Mouse (Mus musculus) midbrain, postnatal 0 days (tissue): ENCODE results near the gene Jsrp1. TPM values are rescaled to one million over a fixed set of nuclear protein-coding genes. Genes with fewer than 3 reads are reported as not detected.

ENCODE experiments used
- ATAC-seq: fragments of 200-750 bp; cut with Nextera tagmentation; 2 replicates; pipeline ENCODE4 v1.8.0; 2017; ENCODE audit warnings: moderate number of reproducible peaks, mild to moderate bottlenecking, moderate TSS enrichment, moderate library complexity; ENCODE audit not compliant: low FRiP score
- DNase-seq: peaks from one replicate; pipeline ENCODE4 v3.0.0-alpha.2; 2015; ENCODE audit warnings: low spot score
- H3K27ac ChIP-seq: fragments of 300-500 bp; sonication (generic); 2 replicates; pipeline ENCODE4 v1.5.1; 2014; ENCODE audit warnings: low read depth, mild to moderate bottlenecking, low read length, mixed read lengths
- H3K27me3 ChIP-seq: fragments of 300-500 bp; sonication (generic); 2 replicates; pipeline ENCODE4 v1.6.1; 2014; ENCODE audit warnings: low read length, control low read depth, mixed read lengths; ENCODE audit not compliant: insufficient read depth
- H3K36me3 ChIP-seq: fragments of 300-500 bp; sonication (generic); 2 replicates; pipeline ENCODE4 v1.6.1; 2014; ENCODE audit warnings: low read length, control low read depth, mixed read lengths; ENCODE audit not compliant: insufficient read depth
- H3K4me1 ChIP-seq: fragments of 300-500 bp; sonication (generic); 2 replicates; pipeline ENCODE4 v1.6.1; 2014; ENCODE audit warnings: mild to moderate bottlenecking, control low read depth, antibody characterized with exemption, low read length, mixed read lengths; ENCODE audit not compliant: insufficient read depth
- H3K4me2 ChIP-seq: fragments of 300-500 bp; sonication (generic); 2 replicates; pipeline ENCODE4 v1.6.1; 2014; ENCODE audit warnings: low read depth, mild to moderate bottlenecking, low read length, mixed read lengths; ENCODE audit not compliant: poor library complexity, severe bottlenecking
- H3K4me3 ChIP-seq: fragments of 300-500 bp; sonication (generic); 2 replicates; pipeline ENCODE4 v1.5.1; 2014; ENCODE audit warnings: low read depth, mild to moderate bottlenecking, low read length, moderate library complexity
- H3K9ac ChIP-seq: fragments of 300-500 bp; sonication (generic); replicated peaks from 2 replicates; pipeline ENCODE4 v1.6.1; 2014; ENCODE audit warnings: mild to moderate bottlenecking, low read length, moderate library complexity, mixed read lengths; ENCODE audit not compliant: poor library complexity, severe bottlenecking
- H3K9me3 ChIP-seq: fragments of 300-500 bp; sonication (generic); 2 replicates; pipeline ENCODE4 v1.6.1; 2016; ENCODE audit warnings: low read length, control low read depth
- CTCF ChIP-seq: IDR thresholded peaks from 2 replicates; pipeline ENCODE4 v1.5.1; 2016; ENCODE audit warnings: antibody characterized with exemption, mild to moderate bottlenecking
- WGBS: fragments of 180-500 bp; shearing (Covaris S2); extraction: QIAGEN DNeasy Blood & Tissue Kit; methylation state at CpG from one replicate; pipeline ENCODE4 v1.1.7; 2014; 5-methylcytosine and 5-hydroxymethylcytosine counted together
- microRNA counts: library from miRNA; unstranded; fragments of <30 nt; microRNA quantifications from one replicate; lab custom pipeline; 2015
- microRNA-seq: library from miRNA; unstranded; fragments of <30 nt; microRNA quantifications from one replicate; pipeline ENCODE4, GENCODE M21; 2016; ENCODE audit warnings: borderline number of aligned reads
- polyA plus RNA-seq: library from polyadenylated mRNA; unstranded; fragments of >200 nt; fragmentation: Nextera tagmentation; extraction: Ambion mirVana; gene quantifications from 2 replicates; pipeline ENCODE4 v1.2.1, GENCODE M21; 2015
- total RNA-seq: library from RNA; depleted of rRNA; stranded (reverse); fragments of >200 nt; gene quantifications from 2 replicates; pipeline ENCODE4 v1.2.3, GENCODE M21; 2014; rRNA removed

Gene Jsrp1
- total and polyA plus RNA-seq, 2 experiments from 2014 or later = 1.1 TPM; not detected in 1

DNA sequence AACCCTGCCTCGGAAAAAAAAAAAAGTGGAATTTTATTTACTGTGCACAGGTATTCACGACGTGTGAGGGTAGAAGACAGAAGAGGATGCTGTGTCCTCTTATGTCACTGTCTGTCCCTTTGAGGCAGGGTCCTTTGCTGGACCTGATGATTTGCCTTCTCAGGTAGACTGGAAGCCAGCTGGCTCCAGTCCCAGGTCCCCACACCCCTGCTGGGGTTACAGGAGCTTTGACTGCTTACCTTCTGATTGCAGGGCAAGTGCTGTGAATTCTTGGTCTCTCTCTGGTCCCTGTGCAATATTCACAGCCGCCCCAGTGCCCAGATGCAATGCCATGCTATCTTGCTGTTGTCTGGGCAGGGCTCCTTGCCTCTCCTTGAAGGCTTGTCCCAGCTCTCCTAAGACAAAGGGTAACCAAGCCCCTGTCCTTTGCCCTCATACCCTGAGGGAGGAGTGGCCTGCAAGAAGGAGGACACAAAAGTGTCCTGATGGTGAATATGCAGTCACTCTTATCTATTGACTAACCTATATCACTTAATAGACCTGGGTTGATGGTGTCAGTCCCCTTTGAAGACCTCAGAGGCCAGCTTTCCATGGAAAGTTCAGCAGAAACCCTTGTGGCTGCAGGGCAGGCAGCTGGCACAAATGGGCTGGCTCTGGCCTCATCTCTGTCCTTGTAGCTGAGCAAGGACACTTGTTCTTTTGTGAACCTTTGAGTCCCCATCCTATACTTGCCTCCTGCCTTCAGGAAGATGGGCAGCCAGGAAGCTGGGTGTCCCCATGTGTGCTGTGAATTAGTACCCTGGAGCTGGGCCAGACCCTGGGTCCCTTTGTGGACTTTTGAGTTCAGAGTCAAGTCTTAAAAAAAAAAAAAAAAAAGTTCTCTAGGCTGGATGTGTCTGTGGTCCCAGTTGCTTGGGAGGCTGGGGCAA lies 52.4 kb downstream of the Jsrp1 start:
- Histone ChIP-seq H3K4me2 (no peak overlapping the region), H3K4me1 (peaks cover 22% of the 10 kb centered on the region), H3K36me3 (peaks cover 10% of the 10 kb centered on the region), H3K9me3 (no peaks in the 10 kb centered on the region), H3K4me3 (no peak overlapping the region), H3K27ac (no peak overlapping the region), H3K9ac (no peak overlapping the region), H3K27me3 (no peaks in the 10 kb centered on the region)
- no peak for ATAC-seq
- 87% methylated on average over 4 of the region's 4 CpGs for WGBS
- TF ChIP-seq CTCF = no peak
- no peak for DNase-seq

DNA sequence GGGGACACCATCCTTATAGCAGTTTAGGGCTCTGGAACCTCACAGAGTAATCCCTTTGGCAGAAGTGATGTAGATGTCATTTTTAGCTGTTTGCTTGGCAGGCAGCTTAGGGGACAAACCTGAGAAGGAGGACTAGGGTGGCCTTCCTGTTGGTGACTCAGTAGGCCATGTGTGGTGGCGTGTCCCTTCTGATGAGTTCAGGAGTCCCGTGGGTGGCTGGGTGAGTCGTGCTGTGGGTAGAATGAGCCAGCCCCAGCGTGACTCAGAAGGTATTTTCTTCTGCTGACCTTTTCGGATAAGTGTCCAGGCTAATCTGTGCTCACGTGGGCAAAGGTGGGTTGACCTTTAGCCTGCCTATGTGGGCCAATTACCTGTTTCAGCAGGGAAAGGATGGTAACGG lies 54.6 kb downstream of the Jsrp1 start:
- no peak overlapping the region for H3K27ac ChIP-seq
- H3K9ac ChIP-seq = no peak overlapping the region
- H3K4me3 ChIP-seq = no peak overlapping the region
- TF ChIP-seq CTCF = no peak
- no peak overlapping the region for H3K4me2 ChIP-seq
- ATAC-seq (no peak), DNase-seq (no peak)
- H3K9me3 ChIP-seq = no peaks in the 10 kb centered on the region
- H3K27me3 ChIP-seq = no peaks in the 10 kb centered on the region
- WGBS = 82% methylated on average over 7 of the region's 7 CpGs
- peaks cover 22% of the 10 kb centered on the region for H3K4me1 ChIP-seq
- no peaks in the 10 kb centered on the region for H3K36me3 ChIP-seq

MicroRNA genes within 50 kb of the gene (microRNA counts, 519-probe panel; counts per million panel counts)
- 528 counts per million, percentile 58 among the panel's probes with 10 or more counts for microRNA mmu-miR-1982 (lab: Ali Mortazavi, UCI)

Small RNA genes within 50 kb of the gene (microRNA-seq; reads per million reads assigned to microRNA genes)
- gene Mir1982 = 7.4 reads per million, percentile 15 among the genes with 10 or more reads in this experiment

Other genes starting within 250 kb of the Jsrp1 start
- gene Klf16, start 236.2 kb downstream of the Jsrp1 start, total RNA-seq = 13.7 and 18.1 TPM in 2 replicates
- 7.7 and 8.3 TPM in 2 replicates for gene Klf16, start 236.2 kb downstream of the Jsrp1 start, polyA plus RNA-seq
- gene Abhd17a, start 223.2 kb downstream of the Jsrp1 start, total RNA-seq = 264 and 275 TPM in 2 replicates
- 152 and 157 TPM in 2 replicates for gene Abhd17a, start 223.2 kb downstream of the Jsrp1 start, polyA plus RNA-seq
- 27.8 and 32.4 TPM in 2 replicates for gene Scamp4, start 210.6 kb downstream of the Jsrp1 start, total RNA-seq
- 73.1 and 76.9 TPM in 2 replicates for gene Scamp4, start 210.6 kb downstream of the Jsrp1 start, polyA plus RNA-seq
- 4.0 and 6.2 TPM in 2 replicates for gene Adat3, start 210.6 kb downstream of the Jsrp1 start, total RNA-seq
- 4.6 and 4.9 TPM in 2 replicates for gene Adat3, start 210.6 kb downstream of the Jsrp1 start, polyA plus RNA-seq
- 2.0 and 2.7 TPM in 2 replicates for gene Gm49322, start 207.5 kb downstream of the Jsrp1 start, total RNA-seq
- gene Gm49322, start 207.5 kb downstream of the Jsrp1 start, polyA plus RNA-seq = 1.7 and 1.8 TPM in 2 replicates
- 124 and 146 TPM in 2 replicates for gene Csnk1g2, start 190.7 kb downstream of the Jsrp1 start, total RNA-seq
- 90.5 and 93.3 TPM in 2 replicates for gene Csnk1g2, start 190.7 kb downstream of the Jsrp1 start, polyA plus RNA-seq
- gene Btbd2, start 156.4 kb downstream of the Jsrp1 start, total RNA-seq = 168 and 215 TPM in 2 replicates
- 71.6 and 80.4 TPM in 2 replicates for gene Btbd2, start 156.4 kb downstream of the Jsrp1 start, polyA plus RNA-seq
- 74.6 and 74.7 TPM in 2 replicates for gene Mknk2, start 135.4 kb downstream of the Jsrp1 start, total RNA-seq
- gene Mknk2, start 135.4 kb downstream of the Jsrp1 start, polyA plus RNA-seq = 35.3 and 36.0 TPM in 2 replicates
- 66.6 and 75.1 TPM in 2 replicates for gene Mob3a, start 111.5 kb downstream of the Jsrp1 start, total RNA-seq
- gene Mob3a, start 111.5 kb downstream of the Jsrp1 start, polyA plus RNA-seq = 44.9 and 48.5 TPM in 2 replicates
- gene Izumo4, start 111.3 kb downstream of the Jsrp1 start, total RNA-seq = 26.3 and 48.0 TPM in 2 replicates
- gene Izumo4, start 111.3 kb downstream of the Jsrp1 start, polyA plus RNA-seq = 44.0 and 47.4 TPM in 2 replicates
- gene Ap3d1, start 71.2 kb downstream of the Jsrp1 start, total RNA-seq = 182 and 183 TPM in 2 replicates
- 95.4 and 105 TPM in 2 replicates for gene Ap3d1, start 71.2 kb downstream of the Jsrp1 start, polyA plus RNA-seq
- 23.8 and 34.4 TPM in 2 replicates for gene Dot1l, start 58.3 kb downstream of the Jsrp1 start, total RNA-seq
- 9.9 and 13.4 TPM in 2 replicates for gene Dot1l, start 58.3 kb downstream of the Jsrp1 start, polyA plus RNA-seq
- gene Sf3a2, start 15.3 kb downstream of the Jsrp1 start, total RNA-seq = 18.3 and 34.2 TPM in 2 replicates
- gene Sf3a2, start 15.3 kb downstream of the Jsrp1 start, polyA plus RNA-seq = 61.5 and 64.3 TPM in 2 replicates
- 68.0 and 88.1 TPM in 2 replicates for gene Plekhj1, start 14.9 kb downstream of the Jsrp1 start, total RNA-seq
- 94.1 and 103 TPM in 2 replicates for gene Plekhj1, start 14.9 kb downstream of the Jsrp1 start, polyA plus RNA-seq
- 0.82 and 2.9 TPM in 2 replicates for gene Amh, start 8.3 kb downstream of the Jsrp1 start, total RNA-seq
- not detected in 2 replicates for gene Amh, start 8.3 kb downstream of the Jsrp1 start, polyA plus RNA-seq
- 863 and 928 TPM in 2 replicates for gene Oaz1, start 13.2 kb upstream of the Jsrp1 start, total RNA-seq
- gene Oaz1, start 13.2 kb upstream of the Jsrp1 start, polyA plus RNA-seq = 1,039 and 1,193 TPM in 2 replicates
- gene Lingo3, start 30.5 kb upstream of the Jsrp1 start, total RNA-seq = 39.3 and 61.0 TPM in 2 replicates
- 24.4 and 26.8 TPM in 2 replicates for gene Lingo3, start 30.5 kb upstream of the Jsrp1 start, polyA plus RNA-seq
- 136 and 249 TPM in 2 replicates for gene Lsm7, start 41.7 kb upstream of the Jsrp1 start, total RNA-seq
- gene Lsm7, start 41.7 kb upstream of the Jsrp1 start, polyA plus RNA-seq = 292 and 299 TPM in 2 replicates
- 116 and 132 TPM in 2 replicates for gene Sppl2b, start 41.8 kb upstream of the Jsrp1 start, total RNA-seq
- 78.6 and 86.2 TPM in 2 replicates for gene Sppl2b, start 41.8 kb upstream of the Jsrp1 start, polyA plus RNA-seq
- gene Tmprss9, start 58.4 kb upstream of the Jsrp1 start, total RNA-seq = 0.09 and 0.11 TPM in 2 replicates
- 0.27 and 0.31 TPM in 2 replicates for gene Tmprss9, start 58.4 kb upstream of the Jsrp1 start, polyA plus RNA-seq
- gene Timm13, start 87.5 kb upstream of the Jsrp1 start, total RNA-seq = 153 and 267 TPM in 2 replicates
- 362 and 384 TPM in 2 replicates for gene Timm13, start 87.5 kb upstream of the Jsrp1 start, polyA plus RNA-seq
- 40.2 and 47.3 TPM in 2 replicates for gene Lmnb2, start 104.7 kb upstream of the Jsrp1 start, total RNA-seq
- 22.6 and 22.7 TPM in 2 replicates for gene Lmnb2, start 104.7 kb upstream of the Jsrp1 start, polyA plus RNA-seq
- gene Gadd45b, start 116.6 kb upstream of the Jsrp1 start, total RNA-seq = 3.5 and 7.3 TPM in 2 replicates
- 5.0 and 6.4 TPM in 2 replicates for gene Gadd45b, start 116.6 kb upstream of the Jsrp1 start, polyA plus RNA-seq
- gene Gng7, start 201.4 kb upstream of the Jsrp1 start, total RNA-seq = 27.6 and 40.7 TPM in 2 replicates
- 29.5 and 29.9 TPM in 2 replicates for gene Gng7, start 201.4 kb upstream of the Jsrp1 start, polyA plus RNA-seq
- 104 and 119 TPM in 2 replicates for gene Diras1, start 212.2 kb upstream of the Jsrp1 start, total RNA-seq
- gene Diras1, start 212.2 kb upstream of the Jsrp1 start, polyA plus RNA-seq = 95.2 and 98.3 TPM in 2 replicates
- gene Slc39a3, start 223.9 kb upstream of the Jsrp1 start, total RNA-seq = 115 and 122 TPM in 2 replicates
- gene Slc39a3, start 223.9 kb upstream of the Jsrp1 start, polyA plus RNA-seq = 50.2 and 54.7 TPM in 2 replicates
- 216 and 236 TPM in 2 replicates for gene Sgta, start 246.7 kb upstream of the Jsrp1 start, total RNA-seq
- 325 and 348 TPM in 2 replicates for gene Sgta, start 246.7 kb upstream of the Jsrp1 start, polyA plus RNA-seq